Mouse (Mus musculus) lung, embryonic 16.5 days (tissue): Measurements from ENCODE around the gene Chrnb2. TPM values are rescaled to one million over a fixed set of nuclear protein-coding genes. Genes with fewer than 3 reads are reported as not detected.

Source experiments
- ATAC-seq: fragments of 200-750 bp; cut with Nextera tagmentation; 2 replicates; pipeline ENCODE4 v1.8.0; 2017; ENCODE audit warnings: low read depth, mild to moderate bottlenecking, moderate library complexity
- H3K27ac ChIP-seq: fragments of 300-500 bp; sonication (generic); 2 replicates; pipeline ENCODE4 v1.5.1; 2014; ENCODE audit warnings: mild to moderate bottlenecking, control low read depth, low read length
- H3K27me3 ChIP-seq: fragments of 300-500 bp; sonication (generic); 2 replicates; pipeline ENCODE4 v1.6.1; 2014; ENCODE audit warnings: low read depth, low read length, mixed read lengths; ENCODE audit not compliant: control insufficient read depth, insufficient read depth
- H3K36me3 ChIP-seq: fragments of 300-500 bp; sonication (generic); 2 replicates; pipeline ENCODE4 v1.6.1; 2014; ENCODE audit warnings: low read length; ENCODE audit not compliant: control insufficient read depth, insufficient read depth
- H3K4me1 ChIP-seq: fragments of 300-500 bp; sonication (generic); replicated peaks from 2 replicates; pipeline ENCODE4 v1.6.1; 2014; ENCODE audit warnings: low read length, mixed read lengths; ENCODE audit not compliant: control insufficient read depth, insufficient read depth
- H3K4me2 ChIP-seq: fragments of 300-500 bp; sonication (generic); 2 replicates; pipeline ENCODE4 v1.6.1; 2014; ENCODE audit warnings: low read depth, low read length, control low read depth
- H3K4me3 ChIP-seq: fragments of 300-500 bp; sonication (generic); 2 replicates; pipeline ENCODE4 v1.5.1; 2014; ENCODE audit warnings: mild to moderate bottlenecking, low read length, control low read depth
- H3K9ac ChIP-seq: fragments of 300-500 bp; sonication (generic); 2 replicates; pipeline ENCODE4 v1.6.1; 2014; ENCODE audit warnings: low read length, control low read depth
- H3K9me3 ChIP-seq: fragments of 300-500 bp; sonication (generic); 2 replicates; pipeline ENCODE4 v1.6.1; 2016; ENCODE audit warnings: low read length; ENCODE audit not compliant: control insufficient read depth
- WGBS: fragments of 180-500 bp; shearing (Covaris S2); extraction: QIAGEN DNeasy Blood & Tissue Kit; methylation state at CpG from one replicate; pipeline ENCODE4 v1.1.7; 2014; 5-methylcytosine and 5-hydroxymethylcytosine counted together
- polyA plus RNA-seq: library from polyadenylated mRNA; unstranded; fragments of >200 nt; fragmentation: Nextera tagmentation; extraction: Ambion mirVana; gene quantifications from 2 replicates; pipeline ENCODE4 v1.2.1, GENCODE M21; 2015

The Chrnb2 gene
- 0.39 and 0.54 TPM in 2 replicates for polyA plus RNA-seq

DNA sequence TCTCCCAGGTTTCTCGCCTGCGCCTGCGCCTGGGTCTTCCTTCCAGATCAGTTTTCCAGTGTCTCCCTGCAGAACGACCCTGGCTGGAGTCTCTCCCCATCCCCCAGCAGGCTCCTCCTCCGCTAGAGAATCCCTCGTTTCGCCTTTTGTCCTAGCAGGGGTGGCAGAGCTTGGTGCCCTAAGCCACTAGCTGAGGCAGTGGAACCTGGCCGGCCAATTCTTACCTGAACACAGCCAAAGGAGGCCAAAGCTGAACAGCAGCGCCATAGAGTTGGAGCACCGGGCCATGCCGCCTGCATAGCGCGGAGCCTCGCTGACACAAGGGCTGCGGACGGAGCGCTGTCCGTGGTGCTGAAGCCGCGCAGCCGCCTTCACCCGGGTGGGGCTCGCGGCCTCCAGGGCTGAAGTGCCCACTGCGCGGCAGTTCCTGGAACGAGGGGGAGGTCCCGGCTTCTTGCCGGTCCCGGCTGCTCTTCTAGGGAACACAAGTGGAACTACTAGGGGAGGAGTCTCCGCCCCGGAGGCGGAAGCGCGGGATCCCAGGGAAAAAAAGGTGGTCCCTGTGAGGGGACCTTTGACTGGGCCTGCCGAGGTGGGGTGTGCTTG lies at the start of gene Chrnb2:
TSS of gene Chrnb2 (minus strand) at position 514 of the 606 bp plus-strand sequence.
- Histone ChIP-seq H3K4me1 (peaks cover 2% of the 10 kb centered on the region), H3K9ac (no peak within 1 kb of the TSS), H3K9me3 (no peaks in the 10 kb centered on the region), H3K27ac (no peak within 1 kb of the TSS), H3K36me3 (no peaks in the 10 kb centered on the region), H3K27me3 (no peaks in the 10 kb centered on the region; the same call in 1 of the 2 replicates), H3K4me3 (0 out of 2 replicates have a peak within 1 kb of the TSS, but pooled peaks have one; percentile 12), H3K4me2 (peak within 1 kb of the TSS; percentile 36)
- ATAC-seq: peak; percentile 94
- WGBS: under 1% methylated on average over 36 of the region's 36 CpGs

DNA sequence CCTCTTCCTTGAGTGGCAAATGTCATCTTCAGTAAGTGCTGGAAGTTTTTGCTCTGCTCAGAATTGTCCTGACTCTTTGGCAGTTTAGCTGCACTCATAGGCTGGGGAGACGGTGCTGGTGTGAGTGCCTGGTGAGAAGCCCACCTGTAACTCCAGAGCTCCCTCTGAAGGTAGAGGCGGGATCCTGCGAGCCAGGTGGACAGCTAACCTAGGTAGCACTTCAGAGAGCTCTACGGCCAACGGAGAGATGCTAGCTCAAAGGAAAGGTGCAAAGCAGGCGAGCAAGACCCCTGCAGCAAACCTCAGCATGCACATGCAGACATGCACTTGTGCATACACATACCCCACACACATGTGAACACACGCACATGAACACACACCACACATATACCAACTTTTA lies 49.6 kb upstream of the Chrnb2 start:
- H3K27me3 ChIP-seq: no peaks in the 10 kb centered on the region
- no peak overlapping the region for H3K27ac ChIP-seq
- no peak for ATAC-seq
- H3K4me1 ChIP-seq: no peaks in the 10 kb centered on the region
- no peak overlapping the region for H3K4me3 ChIP-seq
- no peak overlapping the region for H3K4me2 ChIP-seq
- H3K9me3 ChIP-seq: no peaks in the 10 kb centered on the region
- 63% methylated on average over 7 of the region's 7 CpGs for WGBS
- no peaks in the 10 kb centered on the region for H3K36me3 ChIP-seq
- H3K9ac ChIP-seq: no peak overlapping the region

DNA sequence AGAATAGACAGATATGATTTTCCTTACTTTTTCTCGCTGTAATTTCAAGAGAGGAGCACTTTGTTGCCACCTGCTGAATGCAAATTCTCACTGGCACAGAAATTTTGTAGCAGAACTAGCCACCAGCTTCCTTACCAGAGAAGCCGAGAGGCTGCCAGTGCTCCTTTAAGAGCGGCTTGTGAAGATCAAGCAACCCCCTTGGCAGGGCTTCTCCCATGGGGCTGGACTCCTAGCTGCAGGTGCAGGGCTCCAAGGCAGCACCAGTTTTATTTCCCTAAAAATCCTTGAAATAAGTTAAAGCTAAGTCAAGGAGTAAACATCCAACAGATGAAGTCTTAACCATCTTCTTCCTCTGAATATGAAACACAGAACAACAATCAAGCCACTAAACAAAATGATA lies 47.7 kb upstream of the Chrnb2 start:
- Histone ChIP-seq H3K9ac (no peak overlapping the region), H3K4me3 (no peak overlapping the region), H3K36me3 (no peaks in the 10 kb centered on the region), H3K27ac (no peak overlapping the region), H3K9me3 (no peaks in the 10 kb centered on the region), H3K27me3 (no peaks in the 10 kb centered on the region), H3K4me2 (no peak overlapping the region), H3K4me1 (no peaks in the 10 kb centered on the region)
- WGBS: 53% methylated on average over 3 of the region's 3 CpGs
- no peak for ATAC-seq

DNA sequence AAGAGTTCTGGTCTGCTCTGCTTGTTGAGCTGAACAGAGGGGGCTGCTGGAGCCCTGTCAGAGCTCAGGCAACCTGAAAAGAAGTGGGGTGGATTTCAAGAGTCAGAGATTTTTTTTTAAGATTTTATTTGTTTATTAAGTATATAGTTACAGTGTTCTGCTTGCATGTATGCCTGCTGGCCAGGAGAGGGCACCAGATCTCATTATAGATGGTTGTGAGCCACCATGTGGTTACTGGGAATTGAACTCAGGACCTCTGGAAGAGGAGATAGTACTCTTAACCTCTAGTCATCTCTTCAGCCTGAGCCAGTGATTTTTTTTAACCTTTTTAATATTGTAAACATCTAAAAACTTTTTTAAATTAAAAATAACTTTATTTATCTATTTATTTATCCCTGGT lies 46.4 kb upstream of the Chrnb2 start:
- Histone ChIP-seq H3K4me2 (no peak overlapping the region), H3K4me1 (no peaks in the 10 kb centered on the region), H3K27ac (no peak overlapping the region), H3K9ac (no peak overlapping the region), H3K36me3 (no peaks in the 10 kb centered on the region), H3K27me3 (no peaks in the 10 kb centered on the region), H3K4me3 (no peak overlapping the region), H3K9me3 (no peaks in the 10 kb centered on the region; the same call in 1 of the 2 replicates)
- ATAC-seq: no peak

DNA sequence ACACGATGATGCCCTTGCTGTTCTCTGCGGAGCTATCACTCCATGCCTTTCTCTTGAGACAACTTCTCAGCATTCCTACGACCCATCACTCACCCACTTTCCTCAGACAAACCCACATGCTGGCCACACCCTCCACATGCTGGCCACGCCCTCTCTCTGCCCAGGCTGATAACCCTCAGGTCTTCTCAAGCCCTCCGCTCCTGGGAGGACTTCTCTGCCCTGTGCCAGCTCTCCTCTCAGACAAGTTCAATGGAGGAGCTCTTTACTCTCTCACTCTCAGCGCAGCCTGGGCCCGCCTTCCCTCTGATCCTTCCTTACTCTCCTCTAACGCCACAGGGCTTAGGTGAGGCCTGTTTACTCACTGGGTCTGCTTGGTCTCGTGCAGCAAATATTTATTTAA lies 44.2 kb upstream of the Chrnb2 start:
- WGBS: 33% methylated on average over 9 of the region's 9 CpGs

DNA sequence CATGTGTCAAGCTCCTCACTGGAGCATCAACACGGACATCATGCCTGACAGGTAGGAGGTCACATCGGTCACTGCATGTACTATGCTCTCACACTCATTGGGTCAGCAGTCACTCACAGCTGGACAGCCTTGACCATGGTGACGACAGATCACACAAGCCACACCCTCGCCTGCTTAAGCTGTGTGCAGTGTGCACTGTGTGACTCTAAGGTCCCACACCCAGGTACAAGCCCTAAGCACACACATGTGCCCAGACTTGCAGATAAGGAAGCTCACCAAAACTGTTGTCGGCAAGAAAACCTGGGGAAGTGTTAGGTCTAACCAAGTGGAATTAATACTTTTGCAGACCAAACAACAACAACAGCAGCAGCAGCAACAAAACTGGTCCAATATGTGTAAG lies 43.4 kb upstream of the Chrnb2 start:
- Histone ChIP-seq H3K27me3 (no peaks in the 10 kb centered on the region), H3K4me1 (no peaks in the 10 kb centered on the region), H3K4me2 (no peak overlapping the region), H3K36me3 (no peaks in the 10 kb centered on the region), H3K4me3 (no peak overlapping the region), H3K27ac (no peak overlapping the region), H3K9ac (no peak overlapping the region), H3K9me3 (no peaks in the 10 kb centered on the region; the same call in 1 of the 2 replicates)
- WGBS: 61% methylated on average over 5 of the region's 5 CpGs
- no peak for ATAC-seq

More for the DNA sequence above, 44.2 kb upstream of the Chrnb2 start:
- ATAC-seq: no peak
- Histone ChIP-seq H3K4me1 (no peaks in the 10 kb centered on the region), H3K27ac (no peak overlapping the region), H3K9ac (no peak overlapping the region), H3K9me3 (no peaks in the 10 kb centered on the region; the same call in 1 of the 2 replicates), H3K27me3 (no peaks in the 10 kb centered on the region), H3K36me3 (no peaks in the 10 kb centered on the region), H3K4me3 (no peak overlapping the region), H3K4me2 (no peak overlapping the region)

DNA sequence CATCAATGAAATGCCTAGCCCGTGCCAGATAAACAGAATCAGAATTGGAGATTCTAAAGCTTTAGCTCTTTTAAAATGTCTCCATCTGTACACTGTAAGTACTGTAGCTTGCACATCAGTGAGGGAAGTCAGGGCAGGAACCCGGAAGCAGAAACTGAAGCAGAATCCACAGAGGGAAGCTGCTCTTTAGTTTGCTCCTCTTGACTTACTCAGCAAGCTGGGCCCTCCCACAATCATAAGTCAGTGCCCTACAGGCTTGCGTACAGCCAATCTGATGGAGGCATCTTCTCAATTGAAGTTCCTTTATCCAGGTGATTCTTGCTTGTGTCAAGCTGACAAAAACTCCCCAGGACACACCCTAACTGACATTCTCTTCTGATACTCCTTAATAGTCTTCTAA lies 42.7 kb upstream of the Chrnb2 start:
- Histone ChIP-seq H3K9me3 (no peaks in the 10 kb centered on the region; the same call in 1 of the 2 replicates), H3K4me3 (no peak overlapping the region), H3K27ac (no peak overlapping the region), H3K27me3 (no peaks in the 10 kb centered on the region), H3K4me1 (no peaks in the 10 kb centered on the region), H3K36me3 (no peaks in the 10 kb centered on the region), H3K9ac (no peak overlapping the region), H3K4me2 (no peak overlapping the region)
- 95% methylated on average over 3 of the region's 3 CpGs for WGBS
- ATAC-seq: no peak

DNA sequence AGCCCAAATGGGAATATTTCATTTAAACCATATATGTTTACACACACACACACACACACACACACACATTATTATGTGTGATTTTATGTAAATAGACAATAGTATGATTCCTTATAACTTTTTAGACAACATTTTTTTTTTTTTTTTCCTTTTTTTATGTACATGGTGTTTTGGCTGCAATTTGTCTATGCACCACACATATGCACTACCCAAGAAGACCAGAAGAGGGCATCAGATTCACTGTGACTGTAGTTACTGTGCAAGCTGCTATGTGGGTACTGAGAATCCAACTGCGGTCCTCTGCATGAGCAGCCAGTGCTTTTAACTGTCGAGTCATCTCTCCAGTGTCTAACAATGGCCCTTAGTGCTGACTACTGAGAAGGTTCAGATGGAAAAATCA lies 42.3 kb upstream of the Chrnb2 start:
- Histone ChIP-seq H3K4me3 (no peak overlapping the region), H3K4me1 (no peaks in the 10 kb centered on the region), H3K4me2 (no peak overlapping the region), H3K27me3 (no peaks in the 10 kb centered on the region), H3K27ac (no peak overlapping the region), H3K9ac (no peak overlapping the region), H3K9me3 (no peaks in the 10 kb centered on the region; the same call in 1 of the 2 replicates), H3K36me3 (no peaks in the 10 kb centered on the region)
- no peak for ATAC-seq
- WGBS: 87% methylated on average over 2 of the region's 2 CpGs

DNA sequence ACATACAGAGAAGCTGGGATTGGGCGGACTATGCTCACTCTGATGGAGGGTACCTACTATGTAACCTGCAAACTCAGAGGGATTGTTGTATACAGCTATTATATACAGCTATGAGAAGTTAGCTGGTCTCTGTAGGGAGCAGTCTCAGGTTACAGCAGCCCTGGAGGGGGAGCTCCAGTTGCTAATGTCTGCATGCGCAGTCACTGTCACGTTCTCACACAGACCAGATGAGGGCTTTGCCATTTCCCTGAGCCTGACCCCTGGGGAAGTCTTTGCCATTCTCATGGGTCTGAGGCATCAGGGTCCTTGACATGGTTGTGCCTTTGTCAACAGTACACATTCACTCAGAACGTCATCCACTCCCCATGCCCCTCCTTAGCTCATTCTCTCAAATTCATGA lies 40.7 kb upstream of the Chrnb2 start:
- H3K4me1 ChIP-seq: no peaks in the 10 kb centered on the region
- no peaks in the 10 kb centered on the region for H3K27me3 ChIP-seq
- ATAC-seq: no peak
- H3K9ac ChIP-seq: no peak overlapping the region
- H3K36me3 ChIP-seq: no peaks in the 10 kb centered on the region
- H3K9me3 ChIP-seq: no peaks in the 10 kb centered on the region; the same call in 1 of the 2 replicates
- no peak overlapping the region for H3K27ac ChIP-seq
- no peak overlapping the region for H3K4me2 ChIP-seq
- no peak overlapping the region for H3K4me3 ChIP-seq
- WGBS: 54% methylated on average over 4 of the region's 4 CpGs
